Mouse (Mus musculus): Measurements from ENCODE around the gene Pfas.

DNA sequence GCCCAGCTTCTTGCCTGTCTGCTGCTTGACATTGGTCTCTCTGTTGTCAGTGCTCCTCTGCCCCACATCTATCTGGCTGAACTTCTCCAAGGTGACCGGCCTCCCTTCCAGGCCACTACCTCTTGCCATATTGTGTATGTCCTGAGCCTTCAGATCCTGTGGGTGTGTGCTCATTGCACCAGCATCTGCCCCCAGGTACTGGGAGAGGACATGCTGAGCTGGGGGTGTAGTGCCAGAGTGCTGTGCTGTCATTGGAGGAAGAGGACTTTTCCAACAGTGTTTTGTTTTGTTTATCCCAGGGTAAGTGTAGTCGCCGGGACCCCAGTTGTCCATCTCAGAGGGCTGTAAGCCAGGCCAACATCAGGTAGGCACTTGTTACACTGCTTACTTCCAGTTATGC is 26.3 kb upstream of the Pfas start:
- no peak for TF ChIP-seq CTCF (IDR thresholded peaks at IDR 0.05; ENCODE audit: control insufficient read depth, insufficient read depth, insufficient replicate concordance, low read depth, low read length)
- TF ChIP-seq POLR2A (IDR thresholded peaks at IDR 0.05; ENCODE audit: control insufficient read depth, low read depth, low read length), result no peak

Measured in testis, adult 2 months (tissue).